Mouse (Mus musculus): Measurements from ENCODE around the gene Entpd1. TPM values are rescaled to one million over a fixed set of nuclear protein-coding genes. Genes with fewer than 3 reads are reported as not detected.

Entpd1 gene
- polyA plus RNA-seq, 1 experiment: 82.5 TPM

- DNase-seq (ENCODE audit: low spot score): no peak
Measured at GRCm38 (mm10) chr19:40726148-40726547, 114.0 kb downstream of the Entpd1 start.

GRCm38 (mm10) chr19:40726614-40727013 lies 114.4 kb downstream of the Entpd1 start:
- DNase-seq (ENCODE audit: low spot score): no peak

- DNase-seq (ENCODE audit: low spot score): no peak
Measured at GRCm38 (mm10) chr19:40728213-40728612, 116.0 kb downstream of the Entpd1 start.

GRCm38 (mm10) chr19:40728732-40729420 lies 116.7 kb downstream of the Entpd1 start:
- no peak for DNase-seq (ENCODE audit: low spot score)

- DNase-seq (ENCODE audit: low spot score): no peak
Measured at GRCm38 (mm10) chr19:40733409-40733808, 121.2 kb downstream of the Entpd1 start.

- DNase-seq (ENCODE audit: low spot score): no peak
Measured at GRCm38 (mm10) chr19:40733849-40734248, 121.7 kb downstream of the Entpd1 start.

- DNase-seq (ENCODE audit: low spot score): no peak
Measured at GRCm38 (mm10) chr19:40736680-40737512, 124.7 kb downstream of the Entpd1 start.

- DNase-seq (ENCODE audit: low spot score): no peak
Measured at GRCm38 (mm10) chr19:40737613-40738012, 125.4 kb downstream of the Entpd1 start.

GRCm38 (mm10) chr19:40738683-40739324 lies 126.6 kb downstream of the Entpd1 start:
- DNase-seq (ENCODE audit: low spot score): no peak

- no peak for DNase-seq (ENCODE audit: low spot score)
Measured at GRCm38 (mm10) chr19:40746603-40747002, 134.4 kb downstream of the Entpd1 start.

- no peak for DNase-seq (ENCODE audit: low spot score)
Measured at GRCm38 (mm10) chr19:40748559-40748958, 136.4 kb downstream of the Entpd1 start, which contains the start of gene Cc2d2b. Gene Cc2d2b, plus strand, starts transcription at chr19:40748753.

- DNase-seq (ENCODE audit: low spot score): no peak
Measured at GRCm38 (mm10) chr19:40754311-40754710, 142.1 kb downstream of the Entpd1 start.

- DNase-seq (ENCODE audit: low spot score): no peak
Measured at GRCm38 (mm10) chr19:40760071-40760470, 147.9 kb downstream of the Entpd1 start.

- no peak for DNase-seq (ENCODE audit: low spot score)
Measured at GRCm38 (mm10) chr19:40762023-40762759, 150.0 kb downstream of the Entpd1 start.

GRCm38 (mm10) chr19:40767189-40767588 lies 155.0 kb downstream of the Entpd1 start:
- DNase-seq (ENCODE audit: low spot score): no peak

GRCm38 (mm10) chr19:40769341-40769770 lies 157.2 kb downstream of the Entpd1 start:
- no peak for DNase-seq (ENCODE audit: low spot score)

GRCm38 (mm10) chr19:40788004-40788714 lies 176.0 kb downstream of the Entpd1 start:
- DNase-seq (ENCODE audit: low spot score): no peak

- no peak for DNase-seq (ENCODE audit: low spot score)
Measured at GRCm38 (mm10) chr19:40788715-40789084, 176.5 kb downstream of the Entpd1 start.
